Mouse (Mus musculus): ENCODE measurements around the gene Dhrs3.

- TF ChIP-seq POLR2A (IDR thresholded peaks at IDR 0.05; ENCODE audit: low read depth, low read length): no peak
- TF ChIP-seq CTCF (IDR thresholded peaks at IDR 0.05; ENCODE audit: borderline replicate concordance, insufficient read depth, low read length): no peak
Measured at GRCm38 (mm10) chr4:144955863-144956262, 63.2 kb downstream of the Dhrs3 start.
